Mouse (Mus musculus): ENCODE data around the gene Tsc22d2. TPM values are rescaled to one million over a fixed set of nuclear protein-coding genes. Genes with fewer than 3 reads are reported as not detected.

Tsc22d2 gene
- polyA plus RNA-seq, 1 experiment from 2014 or later, result 15.1 TPM

DNA sequence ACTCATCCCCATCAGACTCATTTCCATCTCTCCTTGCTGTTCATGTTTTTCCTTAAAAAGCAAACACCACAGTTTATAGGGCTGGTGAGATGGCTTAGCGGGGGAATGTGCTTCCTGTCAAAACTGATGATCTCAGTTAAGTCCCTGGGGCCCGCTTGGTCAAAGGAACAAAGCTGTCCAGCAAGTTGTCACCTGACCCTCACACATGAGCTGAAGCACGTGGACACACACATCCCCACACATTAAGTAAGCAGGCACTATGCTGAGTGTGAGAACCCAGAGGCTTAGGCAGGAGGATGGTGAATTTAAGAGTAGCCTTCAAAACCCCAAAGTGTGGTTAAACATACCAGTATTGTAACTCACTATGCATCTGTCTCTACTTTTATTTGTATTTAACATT is 14.6 kb upstream of the Tsc22d2 start:
- Histone ChIP-seq H3K4me2 (replicated peaks) (no peak overlapping the region), H3K4me3 (no peak overlapping the region), H3K27me3 (no peaks in the 10 kb centered on the region), H3K9me3 (no peaks in the 10 kb centered on the region), H3K27ac (replicated peaks) (no peak overlapping the region), H3K9ac (replicated peaks) (no peak overlapping the region), H3K36me3 (no peaks in the 10 kb centered on the region), H3K4me1 (no peaks in the 10 kb centered on the region)
- ATAC-seq (ENCODE audit: low FRiP score, low read depth), result no peak
- 60% methylated on average over 3 of the region's 3 CpGs for WGBS

DNA sequence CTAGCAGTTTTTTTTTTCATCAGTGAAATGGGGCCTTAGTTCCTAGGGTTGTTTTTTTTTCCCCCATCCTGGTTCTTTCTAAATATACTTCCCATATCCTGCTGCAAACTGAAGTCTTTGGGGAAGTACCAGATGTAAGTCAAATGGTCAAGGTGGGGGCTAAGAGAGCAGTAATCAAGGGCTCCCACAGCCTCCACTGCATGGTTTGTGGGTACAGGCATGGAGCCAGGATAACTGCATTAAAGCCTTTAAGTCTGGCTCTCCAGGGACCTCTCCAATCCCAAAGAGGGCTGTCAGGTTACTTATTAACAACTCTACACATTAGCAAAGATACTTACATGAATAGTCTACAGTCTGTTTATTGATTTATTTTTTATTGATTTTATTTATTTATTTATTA is 2.8 kb upstream of the Tsc22d2 start:
- H3K4me1 ChIP-seq, result no peaks in the 10 kb centered on the region
- H3K27me3 ChIP-seq, result no peaks in the 10 kb centered on the region

DNA sequence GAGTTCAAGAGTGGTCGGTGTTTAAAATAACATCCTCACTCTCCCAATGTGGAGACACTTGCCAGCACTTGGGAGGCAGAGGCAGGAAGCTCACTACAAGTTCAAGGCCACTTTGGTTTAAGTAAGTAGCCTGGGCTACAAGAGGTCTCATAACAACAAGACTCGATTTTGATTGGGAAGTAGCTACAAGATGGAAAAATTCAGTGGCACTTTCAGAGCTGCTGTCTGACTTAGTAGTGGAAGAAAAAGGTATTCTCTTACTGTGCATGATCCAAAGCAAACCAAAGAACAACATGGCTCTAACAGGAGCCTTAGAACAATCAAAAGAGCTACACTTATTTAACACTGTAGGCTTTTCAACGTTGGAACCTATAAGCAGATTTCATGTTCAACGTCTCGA is 844 bp upstream of the Tsc22d2 start:
- 42% methylated on average over 5 of the region's 5 CpGs for WGBS
- peak overlapping the region; percentile 100 for H3K4me3 ChIP-seq
- no peak overlapping the region for H3K27ac ChIP-seq (replicated peaks)
- 0 out of 2 replicates have a peak overlapping the region, but pooled peaks have one; percentile 60 for H3K9ac ChIP-seq (replicated peaks)
- no peaks in the 10 kb centered on the region for H3K36me3 ChIP-seq
- H3K27me3 ChIP-seq, result no peaks in the 10 kb centered on the region
- no peak for ATAC-seq (ENCODE audit: low FRiP score, low read depth)
- no peaks in the 10 kb centered on the region for H3K9me3 ChIP-seq
- peaks cover 13% of the 10 kb centered on the region for H3K4me1 ChIP-seq
- H3K4me2 ChIP-seq (replicated peaks), result peak overlapping the region; percentile 98

More for the DNA sequence above, 2.8 kb upstream of the Tsc22d2 start:
- H3K36me3 ChIP-seq, result no peaks in the 10 kb centered on the region
- H3K27ac ChIP-seq (replicated peaks), result no peak overlapping the region
- H3K9me3 ChIP-seq, result no peaks in the 10 kb centered on the region
- no peak overlapping the region for H3K4me2 ChIP-seq (replicated peaks)
- H3K4me3 ChIP-seq, result no peak overlapping the region
- no peak overlapping the region for H3K9ac ChIP-seq (replicated peaks)
- ATAC-seq (ENCODE audit: low FRiP score, low read depth), result no peak

DNA sequence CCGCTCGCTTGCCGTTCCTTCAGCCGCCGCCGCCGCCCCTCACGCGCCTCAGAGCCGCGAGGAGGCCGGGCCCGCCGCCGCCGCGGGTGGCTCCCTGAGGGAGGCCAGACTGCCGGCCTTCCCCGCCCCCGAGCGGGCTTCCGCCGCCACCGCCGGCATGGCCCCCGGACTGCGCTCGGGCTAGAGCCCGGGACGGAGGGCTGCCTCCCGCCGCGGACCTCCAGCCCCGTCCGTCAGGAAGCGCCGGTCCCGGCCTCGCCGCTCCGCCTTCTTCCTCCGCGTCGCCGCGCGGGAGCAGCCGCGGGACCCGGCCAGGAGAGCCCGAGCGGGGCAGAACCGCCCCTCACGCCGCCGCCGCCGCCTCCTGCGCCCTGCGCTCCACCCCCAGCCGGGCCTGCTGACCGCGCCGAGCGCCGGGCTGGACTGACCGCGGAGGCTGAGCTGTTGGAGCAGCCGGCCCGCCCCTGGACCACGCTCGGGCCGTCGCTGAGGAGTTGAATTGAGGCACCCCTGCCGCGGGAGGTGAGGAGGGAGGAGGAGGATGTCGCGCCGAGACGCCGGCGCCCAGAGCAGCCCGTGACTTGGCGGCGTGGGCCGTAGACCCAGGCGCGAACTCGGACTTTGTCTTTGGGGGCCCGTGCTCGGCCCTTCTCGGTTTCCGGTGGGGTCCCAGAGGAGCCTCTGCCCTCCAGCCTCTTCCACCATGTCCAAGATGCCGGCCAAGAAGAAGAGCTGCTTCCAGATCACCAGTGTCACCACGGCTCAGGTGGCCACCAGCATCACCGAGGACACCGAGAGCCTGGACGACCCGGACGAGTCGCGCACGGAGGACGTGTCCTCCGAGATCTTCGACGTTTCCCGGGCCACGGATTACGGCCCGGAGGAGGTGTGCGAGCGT is 720 bp downstream of the Tsc22d2 start:
- Histone ChIP-seq H3K4me3 (peak overlapping the region; percentile 100), H3K36me3 (no peaks in the 10 kb centered on the region), H3K27me3 (no peaks in the 10 kb centered on the region), H3K9me3 (no peaks in the 10 kb centered on the region), H3K4me1 (peaks cover 20% of the 10 kb centered on the region), H3K27ac (replicated peaks) (peak overlapping the region; percentile 99), H3K9ac (replicated peaks) (peak overlapping the region; percentile 99), H3K4me2 (replicated peaks) (peak overlapping the region; percentile 98)
- peak; percentile 66 for ATAC-seq (ENCODE audit: low FRiP score, low read depth)
- WGBS, result under 1% methylated on average over 85 of the region's 113 CpGs

DNA sequence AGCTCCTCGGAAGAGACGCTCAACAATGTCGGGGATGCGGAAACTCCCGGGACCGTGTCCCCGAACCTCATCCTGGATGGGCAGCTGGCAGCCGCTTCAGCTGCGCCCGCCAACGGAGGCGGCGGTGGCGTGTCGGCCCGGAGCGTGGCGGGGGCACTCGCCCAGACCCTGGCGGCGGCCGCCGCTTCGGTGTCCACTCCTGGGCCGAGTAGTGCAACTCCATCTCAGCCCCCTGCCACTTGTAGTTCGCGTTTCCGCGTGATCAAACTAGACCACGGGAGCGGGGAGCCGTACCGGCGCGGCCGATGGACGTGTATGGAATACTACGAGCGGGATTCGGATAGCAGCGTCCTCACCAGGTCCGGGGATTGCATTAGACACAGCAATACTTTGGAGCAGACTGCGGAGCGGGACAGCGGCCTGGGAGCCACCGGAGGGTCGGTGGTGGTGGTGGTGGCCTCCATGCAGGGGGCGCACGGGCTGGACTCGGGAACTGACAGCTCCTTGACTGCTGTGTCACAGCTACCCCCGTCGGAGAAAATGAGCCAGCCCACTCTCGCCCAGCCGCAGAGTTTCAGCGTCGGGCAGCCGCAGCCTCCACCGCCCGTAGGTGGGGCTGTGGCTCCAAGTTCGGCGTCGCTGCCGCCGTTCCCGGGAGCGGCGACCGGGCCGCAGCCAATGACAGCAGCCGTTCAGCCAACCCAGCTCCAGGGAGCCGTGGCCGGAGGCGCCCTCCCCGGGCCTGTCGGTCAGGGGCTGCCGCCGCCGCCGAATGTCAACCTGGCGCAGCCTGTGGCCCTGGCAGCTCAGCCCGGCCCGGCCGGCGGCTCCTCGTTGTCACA is 1.6 kb downstream of the Tsc22d2 start:
- Histone ChIP-seq H3K27me3 (no peaks in the 10 kb centered on the region), H3K9me3 (no peaks in the 10 kb centered on the region), H3K36me3 (no peaks in the 10 kb centered on the region), H3K9ac (replicated peaks) (peak overlapping the region; percentile 99), H3K4me1 (peaks cover 21% of the 10 kb centered on the region), H3K4me2 (replicated peaks) (peak overlapping the region; percentile 98), H3K4me3 (peak overlapping the region; percentile 100), H3K27ac (replicated peaks) (peak overlapping the region; percentile 99)
- under 1% methylated on average over 71 of the region's 85 CpGs for WGBS
- ATAC-seq (ENCODE audit: low FRiP score, low read depth), result peak; percentile 79

DNA sequence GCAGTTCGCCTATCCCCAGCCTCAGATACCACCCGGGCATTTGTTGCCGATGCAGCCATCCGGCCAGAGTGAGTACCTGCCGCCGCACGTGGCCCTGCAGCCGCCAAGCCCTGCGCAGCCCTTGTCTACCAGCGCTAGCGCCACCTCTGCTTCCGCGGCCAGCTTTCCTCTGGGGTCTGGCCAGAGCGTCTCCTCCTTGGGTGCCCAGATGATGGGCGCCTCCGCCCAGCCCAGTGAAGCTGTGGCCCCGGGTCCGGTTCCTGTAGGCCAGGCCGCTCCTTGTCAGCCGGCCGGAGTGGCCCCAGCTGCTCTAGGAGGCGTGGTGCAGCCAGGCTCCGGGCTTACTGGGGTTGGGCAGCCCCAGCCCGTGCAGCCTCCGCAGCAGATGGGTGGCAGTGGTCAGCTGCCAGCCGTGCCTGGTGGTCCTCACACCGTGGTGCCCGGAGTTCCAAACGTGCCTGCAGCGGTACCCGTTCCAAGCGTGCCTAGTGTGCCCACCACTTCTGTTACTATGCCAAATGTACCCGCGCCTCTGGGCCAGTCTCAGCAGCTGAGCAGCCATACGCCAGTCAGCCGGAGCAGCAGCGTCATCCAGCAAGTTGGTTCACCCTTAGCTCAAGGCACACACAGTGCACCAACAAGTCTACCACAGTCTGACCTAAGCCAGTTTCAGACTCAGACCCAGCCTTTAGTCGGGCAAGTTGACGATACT is 2.4 kb downstream of the Tsc22d2 start:
- peak overlapping the region; percentile 98 for H3K4me2 ChIP-seq (replicated peaks)
- no peaks in the 10 kb centered on the region for H3K36me3 ChIP-seq
- WGBS, result under 1% methylated on average over 39 of the region's 39 CpGs
- peak; percentile 34 for ATAC-seq (ENCODE audit: low FRiP score, low read depth)
- H3K4me3 ChIP-seq, result peak overlapping the region; percentile 100
- H3K4me1 ChIP-seq, result peaks cover 21% of the 10 kb centered on the region
- peak overlapping the region; percentile 99 for H3K27ac ChIP-seq (replicated peaks)
- H3K9ac ChIP-seq (replicated peaks), result peak overlapping the region; percentile 99
- H3K9me3 ChIP-seq, result no peaks in the 10 kb centered on the region
- no peaks in the 10 kb centered on the region for H3K27me3 ChIP-seq

DNA sequence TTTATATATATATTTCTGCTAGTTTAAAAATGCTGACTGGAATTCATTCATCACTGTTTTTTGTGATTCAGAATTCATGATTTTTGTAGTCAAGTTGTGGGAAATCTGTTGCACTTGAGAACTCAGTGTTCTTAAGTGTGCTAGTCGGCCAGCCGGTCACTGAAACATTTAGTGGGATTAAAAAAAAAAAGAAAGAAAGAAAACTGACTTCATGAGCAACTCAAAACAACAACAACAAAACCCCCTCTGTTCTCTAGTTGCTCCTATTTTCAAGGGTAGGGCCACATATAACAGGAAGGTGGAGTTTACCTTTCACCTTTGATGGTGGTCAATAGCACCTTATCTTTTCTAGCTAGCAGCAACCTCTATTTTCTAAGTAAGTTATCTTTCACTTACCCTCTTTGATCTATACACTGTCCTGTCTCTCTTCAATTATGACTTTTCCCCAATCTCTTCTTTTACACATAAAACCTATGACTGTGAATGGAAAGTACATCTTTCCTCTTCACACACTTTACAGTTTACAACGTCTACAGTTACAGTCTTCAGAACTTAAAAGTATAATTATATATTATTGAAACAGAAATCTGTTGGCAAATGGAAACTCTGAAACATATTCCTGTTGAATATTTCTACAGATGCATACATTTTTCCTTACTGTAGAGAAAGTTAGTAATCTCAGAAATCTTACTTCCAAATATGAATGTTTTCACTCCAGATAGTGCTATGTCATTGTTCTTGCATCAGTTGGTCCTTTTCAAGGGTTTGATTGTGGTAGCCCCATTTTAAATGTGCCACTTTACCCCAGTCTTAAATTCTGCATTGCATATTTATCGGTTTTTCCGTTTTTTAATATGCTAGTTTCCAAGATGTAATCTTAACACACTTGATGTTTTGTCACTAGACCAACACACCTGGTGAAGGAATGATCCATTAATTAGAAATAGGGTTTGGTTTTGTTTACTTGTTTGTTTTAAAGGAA is 4.5 kb downstream of the Tsc22d2 start:
- WGBS, result 35% methylated on average over 5 of the region's 5 CpGs
- H3K36me3 ChIP-seq, result no peaks in the 10 kb centered on the region
- H3K4me3 ChIP-seq, result peak overlapping the region; percentile 100
- no peak overlapping the region for H3K27ac ChIP-seq (replicated peaks)
- H3K4me2 ChIP-seq (replicated peaks), result peak overlapping the region; percentile 98
- H3K9ac ChIP-seq (replicated peaks), result no peak overlapping the region
- peaks cover 25% of the 10 kb centered on the region for H3K4me1 ChIP-seq
- H3K9me3 ChIP-seq, result no peaks in the 10 kb centered on the region
- ATAC-seq (ENCODE audit: low FRiP score, low read depth), result no peak
- no peaks in the 10 kb centered on the region for H3K27me3 ChIP-seq

DNA sequence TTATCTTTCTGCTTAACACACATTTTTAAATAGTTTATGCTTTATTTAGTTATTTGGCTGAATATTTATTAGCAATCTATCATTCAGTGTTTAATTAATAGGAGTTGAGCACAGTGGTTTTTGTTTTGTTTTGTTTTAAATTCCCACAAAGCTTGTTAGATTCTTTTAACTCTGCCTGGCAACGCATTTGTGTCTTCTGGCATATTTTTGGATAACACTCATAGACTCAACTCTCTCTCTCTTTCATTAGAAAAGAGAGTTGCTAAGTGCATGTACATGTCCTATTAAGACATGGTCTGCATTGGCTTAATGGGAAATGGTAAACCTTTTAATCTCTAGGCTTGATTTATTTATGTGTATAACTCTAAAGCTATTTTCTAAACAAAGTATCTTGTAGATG is 14.3 kb downstream of the Tsc22d2 start:
- WGBS, result 89% methylated on average over 1 of the region's 1 CpGs
- Histone ChIP-seq H3K4me2 (replicated peaks) (no peak overlapping the region), H3K9me3 (no peaks in the 10 kb centered on the region), H3K4me3 (no peak overlapping the region), H3K9ac (replicated peaks) (no peak overlapping the region), H3K4me1 (no peaks in the 10 kb centered on the region), H3K36me3 (no peaks in the 10 kb centered on the region), H3K27ac (replicated peaks) (no peak overlapping the region), H3K27me3 (no peaks in the 10 kb centered on the region)
- ATAC-seq (ENCODE audit: low FRiP score, low read depth), result no peak

DNA sequence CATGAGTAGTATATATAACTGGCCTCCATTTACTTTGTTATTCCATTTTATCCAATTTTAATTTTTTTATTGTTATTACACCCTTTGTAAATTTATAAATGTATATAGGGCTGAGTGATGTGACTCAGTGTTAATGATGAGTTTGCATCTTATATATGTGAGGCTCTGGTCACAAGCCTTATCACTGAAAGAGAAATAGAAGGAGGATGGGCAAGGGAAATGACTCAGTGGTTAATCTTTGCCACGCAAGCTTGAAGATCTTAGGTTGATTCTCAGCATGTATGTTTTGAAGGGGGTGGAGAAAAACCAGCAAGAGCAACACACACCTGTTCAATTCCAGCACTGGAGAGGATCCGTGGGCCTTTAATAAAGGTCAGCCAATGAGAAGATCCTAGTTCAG is 19.9 kb downstream of the Tsc22d2 start:
- Histone ChIP-seq H3K9ac (replicated peaks) (no peak overlapping the region), H3K27ac (replicated peaks) (no peak overlapping the region), H3K4me3 (no peak overlapping the region), H3K36me3 (peaks cover 4% of the 10 kb centered on the region; the same call in 1 of the 2 replicates), H3K4me1 (no peaks in the 10 kb centered on the region), H3K4me2 (replicated peaks) (no peak overlapping the region), H3K27me3 (no peaks in the 10 kb centered on the region), H3K9me3 (no peaks in the 10 kb centered on the region)
- WGBS, result 94% methylated on average over 2 of the region's 2 CpGs
- no peak for ATAC-seq (ENCODE audit: low FRiP score, low read depth)

DNA sequence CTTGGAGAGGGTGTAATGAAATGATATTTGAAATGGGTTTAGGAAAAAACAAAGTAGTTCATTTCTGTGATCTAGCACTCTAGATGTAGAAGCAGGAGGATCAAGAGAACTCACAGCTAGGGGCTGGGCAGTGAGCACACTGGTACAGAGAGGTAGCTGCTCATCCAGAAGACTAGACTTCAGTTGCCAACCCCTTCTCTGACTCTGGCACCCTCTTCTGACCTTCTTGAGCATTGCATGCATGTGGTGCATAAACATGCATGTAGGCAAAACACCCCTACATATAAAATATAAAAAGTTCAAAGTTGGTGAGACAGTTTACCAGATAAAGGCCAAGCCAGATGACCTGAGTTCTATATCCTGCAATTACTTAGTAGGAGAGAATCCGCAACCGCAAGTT is 33.7 kb downstream of the Tsc22d2 start:
- H3K9ac ChIP-seq (replicated peaks), result no peak overlapping the region
- H3K4me2 ChIP-seq (replicated peaks), result no peak overlapping the region
- H3K27me3 ChIP-seq, result no peaks in the 10 kb centered on the region
- no peak for ATAC-seq (ENCODE audit: low FRiP score, low read depth)
- H3K27ac ChIP-seq (replicated peaks), result no peak overlapping the region
- H3K4me3 ChIP-seq, result no peak overlapping the region
- no peaks in the 10 kb centered on the region for H3K9me3 ChIP-seq
- H3K36me3 ChIP-seq, result no peaks in the 10 kb centered on the region
- WGBS, result 100% methylated on average over 2 of the region's 2 CpGs
- H3K4me1 ChIP-seq, result no peaks in the 10 kb centered on the region

DNA sequence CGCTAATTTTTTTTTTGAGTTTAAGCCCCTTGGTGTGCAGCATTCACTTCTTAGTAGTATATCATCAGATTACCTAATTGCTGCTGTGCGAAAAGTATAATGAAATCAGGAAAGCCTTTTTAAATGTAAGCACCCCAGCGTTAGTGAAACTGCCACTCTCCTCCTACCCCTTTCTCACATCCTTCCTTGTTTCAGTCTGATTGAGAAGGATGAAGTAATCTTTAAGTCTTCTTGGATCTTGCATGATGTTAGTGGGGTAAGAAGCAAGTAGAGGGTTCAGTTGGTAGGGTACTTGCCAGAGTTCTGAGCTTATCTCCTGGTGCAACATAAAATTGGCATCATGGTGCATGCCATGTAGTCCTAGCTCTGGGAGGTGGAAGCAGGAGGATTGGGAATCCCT is 35.0 kb downstream of the Tsc22d2 start:
- no peak for ATAC-seq (ENCODE audit: low FRiP score, low read depth)
- no peak overlapping the region for H3K27ac ChIP-seq (replicated peaks)
- WGBS, result 100% methylated on average over 3 of the region's 3 CpGs
- no peak overlapping the region for H3K9ac ChIP-seq (replicated peaks)
- no peaks in the 10 kb centered on the region for H3K36me3 ChIP-seq
- H3K27me3 ChIP-seq, result no peaks in the 10 kb centered on the region
- no peaks in the 10 kb centered on the region for H3K9me3 ChIP-seq
- H3K4me3 ChIP-seq, result no peak overlapping the region
- H3K4me2 ChIP-seq (replicated peaks), result no peak overlapping the region
- no peaks in the 10 kb centered on the region for H3K4me1 ChIP-seq

Measured in midbrain, embryonic 12.5 days (tissue).